Mouse (Mus musculus) heart, embryonic 13.5 days (tissue): ENCODE measurements around the gene Nprl3. TPM values are rescaled to one million over a fixed set of nuclear protein-coding genes. Genes with fewer than 3 reads are reported as not detected.
"Not testable (repeated sequence)": the region's sequence is repeated elsewhere in the genome, so short reads cannot be mapped to it uniquely, and the experiment has no call there.

Experiments
- ATAC-seq: fragments of 200-750 bp; cut with Nextera tagmentation; 2 replicates; pipeline ENCODE4 v1.8.0; 2017; ENCODE audit warnings: moderate TSS enrichment; ENCODE audit not compliant: insufficient number of reproducible peaks, low FRiP score, low TSS enrichment; ENCODE audit errors: extremely low read depth
- H3K27ac ChIP-seq: fragments of 300-500 bp; sonication (generic); replicated peaks from 2 replicates; pipeline ENCODE4 v1.5.1; 2015; ENCODE audit warnings: moderate library complexity, mild to moderate bottlenecking, inconsistent platforms
- H3K27me3 ChIP-seq: fragments of 300-500 bp; sonication (generic); replicated peaks from 2 replicates; pipeline ENCODE4 v1.6.1; 2015; ENCODE audit warnings: mild to moderate bottlenecking, inconsistent platforms
- H3K36me3 ChIP-seq: fragments of 300-500 bp; sonication (generic); 2 replicates; pipeline ENCODE4 v1.6.1; 2015; ENCODE audit warnings: mild to moderate bottlenecking, inconsistent platforms
- H3K4me1 ChIP-seq: fragments of 300-500 bp; sonication (generic); 2 replicates; pipeline ENCODE4 v1.6.1; 2015; ENCODE audit warnings: inconsistent platforms
- H3K4me2 ChIP-seq: fragments of 300-500 bp; sonication (generic); 2 replicates; pipeline ENCODE4 v1.6.1; 2015; ENCODE audit warnings: inconsistent platforms, mild to moderate bottlenecking, moderate library complexity
- H3K4me3 ChIP-seq: fragments of 300-500 bp; sonication (generic); 2 replicates; pipeline ENCODE4 v1.5.1; 2015; ENCODE audit warnings: moderate library complexity, mild to moderate bottlenecking, inconsistent platforms
- H3K9ac ChIP-seq: fragments of 300-500 bp; sonication (generic); 2 replicates; pipeline ENCODE4 v1.6.1; 2015; ENCODE audit warnings: inconsistent platforms, mild to moderate bottlenecking, moderate library complexity
- H3K9me3 ChIP-seq: fragments of 300-500 bp; sonication (generic); 2 replicates; pipeline ENCODE4 v1.6.1; 2016; ENCODE audit warnings: inconsistent platforms
- WGBS: fragments of 180-500 bp; shearing (Covaris S2); methylation state at CpG from one replicate; pipeline ENCODE4 v1.1.7; 2015; ENCODE audit warnings: mixed read lengths; 5-methylcytosine and 5-hydroxymethylcytosine counted together
- polyA plus RNA-seq: library from polyadenylated mRNA; unstranded; fragments of >200 nt; fragmentation: Nextera tagmentation; extraction: Ambion mirVana; gene quantifications from 2 replicates; pipeline ENCODE4 v1.2.1, GENCODE M21; 2015

The Nprl3 gene
- 33.4 and 34.9 TPM in 2 replicates for polyA plus RNA-seq

DNA sequence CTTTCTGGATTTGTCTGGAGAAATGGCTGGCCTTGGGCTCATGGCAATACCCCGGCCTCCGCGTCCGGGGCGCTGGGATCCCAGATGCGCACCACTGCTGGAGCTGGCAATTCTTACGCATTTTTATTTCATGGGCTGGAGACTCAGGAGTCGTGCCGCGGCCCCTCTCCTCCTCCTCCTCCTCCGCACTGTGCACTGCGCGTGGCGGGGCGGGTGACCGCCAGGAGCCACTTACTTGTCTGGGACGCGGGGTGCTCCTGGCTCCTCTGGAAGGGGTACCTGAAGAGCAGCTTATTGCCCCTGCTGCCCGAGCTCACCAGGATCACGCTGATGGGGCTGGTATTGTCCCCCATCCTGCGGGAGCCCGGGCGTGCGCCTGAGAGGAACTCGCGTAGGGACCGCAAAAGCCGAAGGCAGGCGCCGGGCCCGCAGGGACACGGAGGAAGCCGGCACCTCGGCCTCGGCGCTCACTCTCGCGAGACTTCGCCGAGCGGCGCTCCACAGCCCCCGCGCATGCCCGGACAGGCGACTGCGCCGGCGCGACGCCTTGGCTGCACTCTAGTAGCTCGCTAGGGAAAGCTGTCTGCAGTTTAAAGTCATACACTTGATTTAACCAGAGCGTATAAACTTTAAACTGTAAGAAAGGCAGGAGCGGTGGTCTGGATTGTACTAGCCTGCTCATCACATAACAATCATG lies at the start of gene Nprl3:
TSS of gene Nprl3 (minus strand) at position 520 of the 697 bp plus-strand sequence.
- Histone ChIP-seq H3K4me2 (peak within 1 kb of the TSS; percentile 79), H3K9me3 (no peaks in the 10 kb centered on the region), H3K27me3 (0 out of 2 replicates have a peak, but pooled peaks cover 4% of the 10 kb centered on the region), H3K4me3 (peak within 1 kb of the TSS; percentile 92), H3K9ac (peak within 1 kb of the TSS; percentile 97), H3K27ac (peak within 1 kb of the TSS; percentile 93), H3K36me3 (peaks cover 4% of the 10 kb centered on the region; the same call in 1 of the 2 replicates), H3K4me1 (peaks cover 38% of the 10 kb centered on the region)
- peak; percentile 89 for ATAC-seq
- WGBS, result under 1% methylated on average over 54 of the region's 54 CpGs

DNA sequence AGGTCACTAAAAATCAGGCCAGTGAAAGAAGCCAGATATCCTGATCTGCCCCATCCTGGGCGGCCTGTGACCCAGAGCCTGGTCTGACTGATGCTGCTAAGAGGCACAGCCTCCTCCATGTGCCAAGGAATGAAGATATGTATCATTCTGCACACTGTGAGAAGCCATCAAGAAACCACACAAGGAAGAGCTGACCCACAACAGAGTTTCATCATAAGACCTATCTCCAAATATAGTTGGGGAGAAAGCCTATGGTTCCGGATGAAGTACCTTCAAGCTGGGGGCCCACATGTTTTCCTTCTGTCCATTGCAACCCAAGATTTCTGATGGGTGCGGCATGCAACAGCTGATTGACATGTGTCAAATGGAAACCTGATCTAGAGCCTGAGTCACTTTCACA lies 48.5 kb upstream of the Nprl3 start:
- ATAC-seq, result no peak
- Histone ChIP-seq H3K4me2 (no peak overlapping the region), H3K27me3 (peaks cover 23% of the 10 kb centered on the region; the same call in 1 of the 2 replicates), H3K9ac (no peak overlapping the region), H3K4me1 (no peaks in the 10 kb centered on the region), H3K4me3 (no peak overlapping the region), H3K36me3 (no peaks in the 10 kb centered on the region), H3K9me3 (no peaks in the 10 kb centered on the region), H3K27ac (no peak overlapping the region)
- 72% methylated on average over 3 of the region's 3 CpGs for WGBS

DNA sequence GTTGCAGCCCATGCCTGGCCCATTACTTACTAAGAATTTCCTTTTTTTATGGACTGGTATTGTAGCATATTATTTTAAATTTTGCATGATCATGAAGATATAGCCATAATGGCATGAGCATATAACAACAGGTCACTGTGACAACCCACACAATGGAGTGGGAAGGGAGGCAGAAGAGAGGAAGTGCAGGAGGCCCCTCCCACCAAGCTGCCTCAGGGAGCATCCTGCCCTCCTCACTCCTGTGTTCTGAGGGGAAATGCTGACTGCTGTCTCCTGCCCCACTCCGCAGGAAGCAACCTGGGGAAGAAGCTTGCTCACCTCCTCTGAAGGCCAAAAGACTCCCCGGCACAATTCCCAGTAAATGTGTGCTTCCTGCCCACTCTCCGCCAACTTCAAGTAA lies 42.4 kb upstream of the Nprl3 start:
- H3K4me2 ChIP-seq, result no peak overlapping the region
- H3K4me1 ChIP-seq, result 0 out of 2 replicates have a peak, but pooled peaks cover 7% of the 10 kb centered on the region
- H3K9ac ChIP-seq, result no peak overlapping the region
- no peak for ATAC-seq
- no peak overlapping the region for H3K27ac ChIP-seq
- no peaks in the 10 kb centered on the region for H3K36me3 ChIP-seq
- 62% methylated on average over 3 of the region's 3 CpGs for WGBS
- H3K4me3 ChIP-seq, result no peak overlapping the region
- H3K27me3 ChIP-seq, result peaks cover 8% of the 10 kb centered on the region; the same call in 1 of the 2 replicates
- no peaks in the 10 kb centered on the region for H3K9me3 ChIP-seq

DNA sequence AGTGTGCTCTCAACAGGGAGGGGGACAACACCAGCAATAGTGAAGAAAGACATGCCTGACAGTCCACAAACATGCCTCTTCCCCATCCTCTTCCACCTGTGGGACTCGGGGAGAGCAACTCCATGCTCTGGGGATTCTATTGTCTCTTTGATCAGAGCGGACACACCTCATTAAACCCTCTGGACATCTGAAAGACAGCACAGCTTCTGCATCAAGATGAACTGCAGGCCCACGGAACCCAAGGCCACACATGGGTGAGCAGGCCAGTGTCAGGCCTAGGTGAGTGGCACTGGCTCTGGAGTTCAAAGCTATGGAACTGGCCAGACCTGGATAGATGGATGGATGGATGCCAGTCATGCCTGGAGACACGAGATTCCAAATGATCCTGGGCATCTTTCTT lies 41.9 kb upstream of the Nprl3 start:
- ATAC-seq, result no peak
- Histone ChIP-seq H3K4me2 (no peak overlapping the region), H3K4me3 (no peak overlapping the region), H3K27me3 (peaks cover 8% of the 10 kb centered on the region; the same call in 1 of the 2 replicates), H3K4me1 (0 out of 2 replicates have a peak, but pooled peaks cover 7% of the 10 kb centered on the region), H3K36me3 (no peaks in the 10 kb centered on the region), H3K27ac (no peak overlapping the region), H3K9ac (no peak overlapping the region), H3K9me3 (no peaks in the 10 kb centered on the region)
- WGBS, result 55% methylated on average over 4 of the region's 4 CpGs

DNA sequence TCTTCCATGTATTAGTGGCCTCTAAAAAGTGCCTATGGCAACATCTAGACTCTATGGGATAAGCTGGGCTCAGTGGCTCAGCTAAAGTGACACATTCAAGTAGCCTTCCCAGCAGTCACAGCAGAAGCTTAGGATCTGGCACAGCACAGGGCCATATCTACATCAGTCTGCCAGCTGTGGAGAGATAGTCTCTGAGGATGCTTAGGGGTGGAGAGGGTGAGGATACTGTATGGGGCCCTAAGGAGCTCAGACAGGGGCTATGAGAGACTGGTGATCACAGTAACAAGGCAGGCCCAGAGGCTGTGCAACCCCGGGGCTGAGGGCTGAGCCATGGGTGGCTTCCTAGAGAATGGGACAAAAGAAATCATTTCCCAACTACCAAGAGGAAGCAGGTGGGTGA lies 39.5 kb upstream of the Nprl3 start:
- H3K4me2 ChIP-seq, result no peak overlapping the region
- H3K36me3 ChIP-seq, result no peaks in the 10 kb centered on the region
- ATAC-seq, result no peak
- H3K4me3 ChIP-seq, result no peak overlapping the region
- H3K4me1 ChIP-seq, result 0 out of 2 replicates have a peak, but pooled peaks cover 7% of the 10 kb centered on the region
- H3K27ac ChIP-seq, result no peak overlapping the region
- peaks cover 31% of the 10 kb centered on the region for H3K27me3 ChIP-seq
- no peaks in the 10 kb centered on the region for H3K9me3 ChIP-seq
- no peak overlapping the region for H3K9ac ChIP-seq
- WGBS, result 65% methylated on average over 1 of the region's 1 CpGs

DNA sequence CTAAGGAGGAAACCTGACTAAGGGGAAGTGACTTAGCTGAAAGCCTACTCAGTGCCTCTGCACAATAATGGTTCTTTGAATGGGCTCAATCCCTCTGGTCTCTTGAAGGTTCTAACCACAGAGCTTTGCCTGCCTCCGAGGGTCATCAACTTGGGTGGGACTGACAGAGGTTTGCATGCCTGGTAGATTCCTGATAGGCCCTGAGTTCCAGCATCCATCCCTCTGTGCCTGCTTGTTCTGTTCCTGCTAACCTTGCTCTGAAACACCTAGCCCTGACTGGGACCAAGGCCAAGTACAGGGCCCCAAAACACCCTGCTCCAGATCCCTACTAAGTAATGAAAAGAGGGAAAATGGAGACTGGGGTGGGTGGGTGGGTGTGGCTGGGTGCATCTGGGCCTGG lies 35.9 kb upstream of the Nprl3 start:
- no peak for ATAC-seq
- H3K27me3 ChIP-seq, result peaks cover 42% of the 10 kb centered on the region
- H3K4me1 ChIP-seq, result no peaks in the 10 kb centered on the region
- H3K9ac ChIP-seq, result no peak overlapping the region
- no peaks in the 10 kb centered on the region for H3K36me3 ChIP-seq
- no peak overlapping the region for H3K4me3 ChIP-seq
- H3K27ac ChIP-seq, result no peak overlapping the region
- no peak overlapping the region for H3K4me2 ChIP-seq
- no peaks in the 10 kb centered on the region for H3K9me3 ChIP-seq
- WGBS, result 70% methylated on average over 1 of the region's 1 CpGs

DNA sequence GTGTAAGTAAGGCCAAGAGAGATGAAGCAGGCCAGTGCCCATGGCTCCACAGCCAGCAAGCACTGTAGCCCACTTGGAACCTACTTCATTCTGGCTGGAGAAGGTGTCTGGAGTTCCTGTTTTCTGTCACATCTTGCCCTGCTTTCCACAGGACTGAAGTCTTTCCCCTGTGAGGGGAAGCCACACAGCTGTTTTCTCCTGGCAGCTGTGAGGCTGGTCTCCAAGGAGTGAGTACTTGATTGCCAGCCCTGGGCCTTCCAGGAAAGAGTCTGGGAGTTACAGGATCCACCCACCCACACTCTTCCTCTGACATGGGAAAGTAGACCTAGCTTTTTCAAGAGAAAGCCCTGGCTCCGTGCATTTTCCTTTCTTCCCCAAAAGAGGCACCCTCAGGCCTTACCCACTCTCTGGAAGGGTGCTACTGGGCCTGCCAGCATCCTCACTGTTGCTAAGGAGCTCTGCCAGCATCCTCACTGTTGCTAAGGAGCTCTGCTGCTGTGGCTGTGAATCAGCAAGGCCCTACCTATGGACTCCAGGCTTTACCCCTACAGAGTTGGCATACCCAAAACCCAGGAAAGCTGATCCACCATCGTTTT lies 35.4 kb upstream of the Nprl3 start:
- H3K4me1 ChIP-seq, result no peaks in the 10 kb centered on the region
- H3K9ac ChIP-seq, result no peak overlapping the region
- H3K4me2 ChIP-seq, result no peak overlapping the region
- no peaks in the 10 kb centered on the region for H3K9me3 ChIP-seq
- no peak for ATAC-seq
- H3K27me3 ChIP-seq, result peaks cover 42% of the 10 kb centered on the region
- no peaks in the 10 kb centered on the region for H3K36me3 ChIP-seq
- H3K4me3 ChIP-seq, result no peak overlapping the region
- WGBS, result 33% methylated on average over 2 of the region's 2 CpGs
- no peak overlapping the region for H3K27ac ChIP-seq

DNA sequence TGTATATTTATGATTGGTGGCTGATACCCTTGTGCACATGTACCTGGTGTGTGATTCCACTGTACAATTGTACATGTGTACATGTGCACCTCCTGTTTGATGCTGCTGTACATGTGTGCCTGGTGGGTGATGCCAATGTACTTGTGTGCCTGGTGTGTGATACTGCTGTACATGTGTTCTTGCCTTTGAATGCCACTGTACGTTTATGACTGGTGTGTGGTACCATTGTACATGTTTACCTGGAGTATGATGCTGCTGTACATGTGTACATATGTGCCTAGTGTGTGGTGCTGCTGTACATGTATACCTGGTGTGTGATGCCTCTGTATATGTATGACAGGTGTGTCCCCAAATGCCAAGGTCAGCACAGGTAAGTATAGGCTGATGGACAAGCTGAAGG lies 34.0 kb upstream of the Nprl3 start:
- Histone ChIP-seq H3K4me3 (no peak overlapping the region), H3K27ac (no peak overlapping the region)
- WGBS, result 68% methylated on average over 1 of the region's 1 CpGs

DNA sequence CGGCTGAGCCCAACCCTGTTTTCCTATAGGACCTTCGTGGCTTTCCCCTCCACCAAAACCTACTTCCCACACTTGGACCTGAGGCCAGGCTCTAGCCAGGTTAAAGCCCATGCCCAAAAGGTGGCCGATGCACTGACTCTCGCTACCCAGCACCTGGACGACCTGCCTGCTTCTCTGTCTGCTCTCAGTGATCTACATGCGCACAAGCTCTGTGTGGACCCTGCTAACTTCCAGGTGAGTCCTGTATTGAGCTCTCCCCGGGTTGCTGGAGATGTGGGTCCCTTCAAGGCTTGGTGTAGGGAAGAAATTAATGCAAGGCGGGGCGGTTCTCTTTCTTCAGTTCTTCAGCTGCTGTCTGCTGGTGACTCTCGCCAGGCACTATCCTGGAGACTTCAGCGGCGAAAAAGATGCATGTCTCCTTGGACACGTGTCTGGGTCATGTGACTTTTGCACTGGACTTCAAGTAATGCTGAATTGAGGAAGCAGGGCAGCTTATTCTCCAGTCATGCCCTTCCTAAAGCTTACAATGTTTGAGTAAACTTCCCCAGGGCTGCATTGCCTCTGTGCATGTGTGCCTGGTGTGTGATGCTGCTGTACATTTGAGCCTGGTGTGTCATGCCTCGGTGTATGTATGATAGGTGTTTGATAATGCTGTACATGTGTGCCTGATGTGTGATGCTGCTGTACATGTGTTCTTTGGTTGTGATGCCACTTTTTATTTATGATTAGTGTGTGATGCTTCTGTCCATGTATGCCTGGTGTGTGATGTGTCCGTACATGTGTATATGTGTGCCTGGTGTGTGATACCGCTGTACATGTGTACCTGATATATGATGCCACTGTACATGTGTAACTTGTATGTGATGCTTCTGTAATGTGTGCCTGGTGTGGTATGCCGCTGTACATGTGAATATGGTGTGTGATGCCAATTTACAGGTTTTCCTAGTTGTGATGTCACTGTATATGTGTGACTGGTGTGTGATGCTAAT lies 33.1 kb upstream of the Nprl3 start:
- WGBS, result 47% methylated on average over 16 of the region's 17 CpGs

More for the DNA sequence above, 34.0 kb upstream of the Nprl3 start:
- Histone ChIP-seq H3K4me2 (peak overlapping the region; percentile 59; the same call in 1 of the 2 replicates), H3K4me1 (no peaks in the 10 kb centered on the region), H3K9me3 (no peaks in the 10 kb centered on the region), H3K36me3 (no peaks in the 10 kb centered on the region), H3K9ac (no peak overlapping the region), H3K27me3 (peaks cover 42% of the 10 kb centered on the region)
- no peak for ATAC-seq

DNA sequence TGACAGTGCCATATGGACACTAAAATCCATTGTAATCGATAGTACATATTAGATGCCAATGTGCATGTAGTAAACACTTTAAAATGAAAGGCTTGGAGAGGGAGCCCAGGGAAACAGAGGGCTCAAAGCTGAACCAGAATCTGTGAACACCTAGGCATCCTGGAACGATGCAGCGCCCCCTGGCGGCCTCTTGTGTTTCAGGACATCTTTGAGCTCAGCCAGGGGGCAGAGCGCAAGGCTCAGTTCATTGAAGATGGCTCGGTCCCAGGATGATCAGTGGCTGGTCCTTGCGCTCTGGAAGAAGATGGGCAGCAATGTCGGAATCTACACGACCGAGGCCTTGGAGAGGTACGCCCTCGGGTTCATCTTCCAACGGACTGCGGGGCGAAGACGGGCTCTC lies 32.4 kb upstream of the Nprl3 start, which contains the start of gene Hbq1a:
TSS of gene Hbq1a (plus strand) at position 205 of the 400 bp plus-strand sequence.
- ATAC-seq, H3K36me3 ChIP-seq, H3K4me1 ChIP-seq, H3K9me3 ChIP-seq, H3K27ac ChIP-seq, H3K9ac ChIP-seq: not testable (repeated sequence)
- H3K27me3 ChIP-seq, result peaks cover 49% of the 10 kb centered on the region
- peak within 1 kb of the TSS; percentile 59 for H3K4me2 ChIP-seq
- H3K4me3 ChIP-seq, result peak within 1 kb of the TSS; percentile 34
- 4% methylated on average over 16 of the region's 16 CpGs for WGBS

More for the DNA sequence above, 33.1 kb upstream of the Nprl3 start:
- no peak for ATAC-seq
- Histone ChIP-seq H3K27ac (no peak overlapping the region), H3K36me3 (no peaks in the 10 kb centered on the region), H3K4me1 (no peaks in the 10 kb centered on the region), H3K27me3 (peaks cover 42% of the 10 kb centered on the region), H3K4me2 (peak overlapping the region; percentile 59), H3K9ac (no peak overlapping the region), H3K4me3 (peak overlapping the region; percentile 34), H3K9me3 (no peaks in the 10 kb centered on the region)

DNA sequence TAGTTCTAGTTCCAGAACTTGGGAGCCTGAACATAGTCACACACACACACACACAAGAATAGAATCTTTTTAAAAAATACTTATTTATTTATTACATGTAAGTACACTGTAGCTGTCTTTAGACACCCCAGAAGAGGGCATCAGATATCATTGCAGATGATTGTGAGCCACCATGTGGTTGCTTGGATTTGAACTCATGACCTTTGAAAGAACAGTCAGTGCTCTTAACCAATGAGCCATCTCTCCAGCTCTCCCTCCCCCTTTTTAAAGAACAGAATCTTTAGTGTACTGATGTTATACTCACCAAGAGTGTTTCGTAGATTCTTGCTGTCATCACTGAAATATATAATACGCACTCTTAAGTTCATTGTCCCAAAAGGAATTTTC lies 31.0 kb upstream of the Nprl3 start:
- Histone ChIP-seq H3K4me2 (peak overlapping the region; percentile 20; the same call in 1 of the 2 replicates), H3K27me3 (peaks cover 53% of the 10 kb centered on the region), H3K27ac (no peak overlapping the region; the same call in 1 of the 2 replicates), H3K9ac (no peak overlapping the region), H3K4me3 (peak overlapping the region; percentile 29), H3K4me1 (no peaks in the 10 kb centered on the region), H3K9me3 (no peaks in the 10 kb centered on the region), H3K36me3 (no peaks in the 10 kb centered on the region)
- WGBS, result 89% methylated on average over 2 of the region's 2 CpGs
- no peak for ATAC-seq
